Mouse (Mus musculus): Measurements from ENCODE around the gene Zfp618. TPM values are rescaled to one million over a fixed set of nuclear protein-coding genes. Genes with fewer than 3 reads are reported as not detected.

Zfp618 gene
- 26.2 and 32.5 TPM in 2 replicates for polyA plus RNA-seq (2015; fragmentation: Nextera tagmentation; extraction: Ambion mirVana)

- WGBS = 1% methylated on average over 18 of the region's 86 CpGs
- no peaks in the 10 kb centered on the region for H3K27me3 ChIP-seq
- no peaks in the 10 kb centered on the region for H3K36me3 ChIP-seq
- H3K9me3 ChIP-seq = no peaks in the 10 kb centered on the region
- H3K4me1 ChIP-seq = peaks cover 19% of the 10 kb centered on the region
- ATAC-seq (ENCODE audit: insufficient number of reproducible peaks, low FRiP score, low TSS enrichment, low read depth) = no peak
- peak within 1 kb of the TSS; percentile 97 for H3K9ac ChIP-seq
- peak within 1 kb of the TSS; percentile 60 for H3K4me2 ChIP-seq
- peak within 1 kb of the TSS; percentile 94 for H3K27ac ChIP-seq
- H3K4me3 ChIP-seq = peak within 1 kb of the TSS; percentile 84
These were observed at the start of gene Zfp618 for GRCm38 (mm10) chr4:62965497-62966302. Gene Zfp618, plus strand, starts transcription at chr4:62965573.

GRCm38 (mm10) chr4:62917056-62917455 is 48.3 kb upstream of the Zfp618 start:
- Histone ChIP-seq H3K27ac (no peak overlapping the region), H3K4me1 (no peaks in the 10 kb centered on the region), H3K4me2 (no peak overlapping the region), H3K9ac (no peak overlapping the region), H3K36me3 (no peaks in the 10 kb centered on the region), H3K9me3 (no peaks in the 10 kb centered on the region), H3K27me3 (no peaks in the 10 kb centered on the region), H3K4me3 (no peak overlapping the region)
- no peak for ATAC-seq (ENCODE audit: insufficient number of reproducible peaks, low FRiP score, low TSS enrichment, low read depth)
- WGBS = 93% methylated on average over 8 of the region's 8 CpGs

GRCm38 (mm10) chr4:62933798-62934197 is 31.6 kb upstream of the Zfp618 start:
- Histone ChIP-seq H3K36me3 (no peaks in the 10 kb centered on the region), H3K27me3 (no peaks in the 10 kb centered on the region), H3K27ac (no peak overlapping the region), H3K4me3 (no peak overlapping the region), H3K9me3 (no peaks in the 10 kb centered on the region), H3K4me2 (no peak overlapping the region), H3K4me1 (no peaks in the 10 kb centered on the region), H3K9ac (no peak overlapping the region)
- WGBS = 83% methylated on average over 4 of the region's 4 CpGs
- ATAC-seq (ENCODE audit: insufficient number of reproducible peaks, low FRiP score, low TSS enrichment, low read depth) = no peak

- Histone ChIP-seq H3K27me3 (no peaks in the 10 kb centered on the region), H3K27ac (no peak overlapping the region), H3K4me3 (no peak overlapping the region), H3K9me3 (no peaks in the 10 kb centered on the region), H3K9ac (no peak overlapping the region), H3K4me2 (no peak overlapping the region), H3K36me3 (no peaks in the 10 kb centered on the region), H3K4me1 (no peaks in the 10 kb centered on the region)
- 44% methylated on average over 11 of the region's 11 CpGs for WGBS
- no peak for ATAC-seq (ENCODE audit: insufficient number of reproducible peaks, low FRiP score, low TSS enrichment, low read depth)
These were observed 29.7 kb upstream of the Zfp618 start for GRCm38 (mm10) chr4:62935589-62936218.

GRCm38 (mm10) chr4:62941961-62942892 is 23.1 kb upstream of the Zfp618 start:
- WGBS = 43% methylated on average over 14 of the region's 14 CpGs
- no peak overlapping the region for H3K9ac ChIP-seq
- no peaks in the 10 kb centered on the region for H3K9me3 ChIP-seq
- H3K4me1 ChIP-seq = peaks cover 11% of the 10 kb centered on the region
- no peak overlapping the region for H3K4me3 ChIP-seq
- no peaks in the 10 kb centered on the region for H3K36me3 ChIP-seq
- H3K4me2 ChIP-seq = no peak overlapping the region
- H3K27me3 ChIP-seq = no peaks in the 10 kb centered on the region
- 0 out of 2 replicates have a peak overlapping the region, but pooled peaks have one; percentile 27 for H3K27ac ChIP-seq
- ATAC-seq (ENCODE audit: insufficient number of reproducible peaks, low FRiP score, low TSS enrichment, low read depth) = no peak

GRCm38 (mm10) chr4:62944326-62944879 is 21.0 kb upstream of the Zfp618 start:
- ATAC-seq (ENCODE audit: insufficient number of reproducible peaks, low FRiP score, low TSS enrichment, low read depth) = no peak
- Histone ChIP-seq H3K4me1 (peaks cover 11% of the 10 kb centered on the region), H3K4me2 (no peak overlapping the region), H3K27me3 (no peaks in the 10 kb centered on the region), H3K27ac (no peak overlapping the region), H3K9ac (no peak overlapping the region), H3K9me3 (no peaks in the 10 kb centered on the region), H3K36me3 (no peaks in the 10 kb centered on the region), H3K4me3 (no peak overlapping the region)
- WGBS = 63% methylated on average over 4 of the region's 4 CpGs

GRCm38 (mm10) chr4:62963806-62964205 is 1.6 kb upstream of the Zfp618 start:
- no peak for ATAC-seq (ENCODE audit: insufficient number of reproducible peaks, low FRiP score, low TSS enrichment, low read depth)
- no peak overlapping the region for H3K9ac ChIP-seq
- H3K27ac ChIP-seq = 0 out of 2 replicates have a peak overlapping the region, but pooled peaks have one; percentile 4
- H3K4me1 ChIP-seq = peaks cover 5% of the 10 kb centered on the region; the same call in 1 of the 2 replicates
- no peak overlapping the region for H3K4me2 ChIP-seq
- no peaks in the 10 kb centered on the region for H3K27me3 ChIP-seq
- no peak overlapping the region for H3K4me3 ChIP-seq
- H3K36me3 ChIP-seq = no peaks in the 10 kb centered on the region
- 65% methylated on average over 4 of the region's 4 CpGs for WGBS
- H3K9me3 ChIP-seq = no peaks in the 10 kb centered on the region

GRCm38 (mm10) chr4:62964844-62965496 is 403 bp upstream of the Zfp618 start:
- Histone ChIP-seq H3K27ac (peak overlapping the region; percentile 94), H3K4me2 (peak overlapping the region; percentile 60), H3K9me3 (no peaks in the 10 kb centered on the region), H3K9ac (peak overlapping the region; percentile 97), H3K36me3 (no peaks in the 10 kb centered on the region), H3K4me1 (peaks cover 15% of the 10 kb centered on the region), H3K27me3 (no peaks in the 10 kb centered on the region), H3K4me3 (peak overlapping the region; percentile 84)
- ATAC-seq (ENCODE audit: insufficient number of reproducible peaks, low FRiP score, low TSS enrichment, low read depth) = no peak
- WGBS = under 1% methylated on average over 24 of the region's 52 CpGs

GRCm38 (mm10) chr4:62969526-62969925 is 4.2 kb downstream of the Zfp618 start:
- no peak for ATAC-seq (ENCODE audit: insufficient number of reproducible peaks, low FRiP score, low TSS enrichment, low read depth)
- Histone ChIP-seq H3K9me3 (no peaks in the 10 kb centered on the region), H3K4me2 (no peak overlapping the region), H3K4me3 (no peak overlapping the region), H3K9ac (no peak overlapping the region), H3K27me3 (no peaks in the 10 kb centered on the region), H3K27ac (no peak overlapping the region), H3K4me1 (peaks cover 46% of the 10 kb centered on the region), H3K36me3 (no peaks in the 10 kb centered on the region)
- WGBS = 77% methylated on average over 5 of the region's 5 CpGs

- WGBS = 86% methylated on average over 1 of the region's 1 CpGs
- Histone ChIP-seq H3K27me3 (no peaks in the 10 kb centered on the region), H3K4me1 (peaks cover 62% of the 10 kb centered on the region), H3K9me3 (no peaks in the 10 kb centered on the region), H3K4me3 (no peak overlapping the region), H3K9ac (no peak overlapping the region), H3K27ac (no peak overlapping the region), H3K36me3 (no peaks in the 10 kb centered on the region), H3K4me2 (no peak overlapping the region)
- no peak for ATAC-seq (ENCODE audit: insufficient number of reproducible peaks, low FRiP score, low TSS enrichment, low read depth)
These were observed 6.6 kb downstream of the Zfp618 start for GRCm38 (mm10) chr4:62971991-62972390.

GRCm38 (mm10) chr4:62973086-62973485 is 7.7 kb downstream of the Zfp618 start:
- no peak for ATAC-seq (ENCODE audit: insufficient number of reproducible peaks, low FRiP score, low TSS enrichment, low read depth)
- H3K27ac ChIP-seq = no peak overlapping the region
- H3K4me2 ChIP-seq = no peak overlapping the region
- WGBS = 58% methylated on average over 3 of the region's 3 CpGs
- H3K27me3 ChIP-seq = no peaks in the 10 kb centered on the region
- no peak overlapping the region for H3K9ac ChIP-seq
- no peak overlapping the region for H3K4me3 ChIP-seq
- peaks cover 73% of the 10 kb centered on the region for H3K4me1 ChIP-seq
- no peaks in the 10 kb centered on the region for H3K36me3 ChIP-seq
- no peaks in the 10 kb centered on the region for H3K9me3 ChIP-seq

Measured in limb, embryonic 15.5 days (tissue).